30 mouse cellular contexts compared by ENCODE assay signal in genomic region chr4:108110706-108111105, GRCm38 (mm10). TPM values are rescaled to one million over a fixed set of nuclear protein-coding genes. Genes with fewer than 3 reads are reported as not detected.
DNase-seq lines count a peak whose midpoint lies in the region; ATAC-seq and TF ChIP-seq lines count a peak whose summit lies in the region.
"Had no signal": no experiment of that assay in that cellular context is flagged by ENCODE, and none has a peak within 500 bp of the region (broad histone marks: within the 10 kb centered on the region; RNA-seq: fewer than 3 reads in every experiment).

No protein-coding gene starts in this region.

- no peak overlapping the region for H3K9ac ChIP-seq in liver, adult 2 months (ENCODE audit: low read depth, low read length)
- H3K9ac ChIP-seq in liver, embryonic 11.5 days (ENCODE audit: low read depth, low read length) = no peak overlapping the region
- H3K9ac ChIP-seq: embryonic facial prominence, embryonic 13.5 days; embryonic facial prominence, embryonic 15.5 days; forebrain, embryonic 12.5 days had no signal

- H3K4me2 ChIP-seq in liver, embryonic 11.5 days = no peak overlapping the region
- H3K4me2 ChIP-seq: embryonic facial prominence, embryonic 13.5 days; embryonic facial prominence, embryonic 15.5 days; forebrain, embryonic 12.5 days had no signal

- no peak for TF ChIP-seq CTCF in liver, adult 2 months (IDR thresholded peaks at IDR 0.05; ENCODE audit: low read depth, low read length)
- no peak for TF ChIP-seq CTCF in C2C12 (IDR thresholded peaks at IDR 0.05; ENCODE audit: control insufficient read depth, insufficient read depth, insufficient read length)

- ATAC-seq in liver, embryonic 11.5 days (replicated peaks; ENCODE audit: low FRiP score) = no peak
- ATAC-seq in CD4-positive, CD25-positive, alpha-beta regulatory T cell, adult 4 months = no peak
- ATAC-seq: activated CD4-positive, CD25-positive, alpha-beta regulatory T cell, adult 4 months; forebrain, embryonic 14.5 days; forebrain, embryonic 16.5 days had no signal

- peaks cover 5% of the 10 kb centered on the region; the same call in 1 of the 2 replicates for H3K79me2 ChIP-seq in liver, adult 2 months (ENCODE audit: control insufficient read depth, insufficient read depth, low read length)
- no peaks in the 10 kb centered on the region for H3K79me2 ChIP-seq in C2C12 (ENCODE audit: control insufficient read depth, insufficient read depth)

- no peak for DNase-seq in liver, adult 2 months (ENCODE audit: extremely low read depth, low read depth, low spot score)
- no peak for DNase-seq in liver, embryonic 11.5 days (ENCODE audit: low spot score)
- peak; percentile 64 for DNase-seq in NIH3T3 (ENCODE audit: low read depth)
- DNase-seq in brain, adult 2 months (ENCODE audit: low read depth, low spot score) = peak; percentile 36
- no peak for DNase-seq in neural tube, embryonic 10.5 days (ENCODE audit: extremely low spot score, low spot score)
- DNase-seq in frontal cortex, postnatal 36 days (ENCODE audit: low spot score in 2 of 2) = no peak
- DNase-seq: adrenal gland, adult 8-10 months; adrenal gland, postnatal 14 days; adrenal gland, postnatal 36 days; B cell, adult 2 months; cerebellum, adult 11 months; cerebellum, adult 18-20 months; cerebellum, adult 8-10 months; cerebellum, adult 9-11 months; cerebellum, postnatal 14 days; cerebellum, postnatal 36 days; embryo, embryonic 11 days had no signal

- H3ac ChIP-seq in C2C12 (ENCODE audit: control insufficient read depth, insufficient read length, low read depth) = no peak overlapping the region

- no peaks in the 10 kb centered on the region for H3K27me3 ChIP-seq in liver, adult 2 months (ENCODE audit: control insufficient read depth, insufficient read depth, low read length)
- H3K27me3 ChIP-seq in liver, embryonic 11.5 days (replicated peaks; ENCODE audit: control insufficient read depth, insufficient read depth, low read length) = no peaks in the 10 kb centered on the region
- H3K27me3 ChIP-seq in C2C12 (ENCODE audit: control insufficient read depth, insufficient read depth, insufficient read length) = no peaks in the 10 kb centered on the region
- H3K27me3 ChIP-seq: CH12.LX; embryonic facial prominence, embryonic 13.5 days; embryonic facial prominence, embryonic 15.5 days; forebrain, embryonic 12.5 days had no signal

- TF ChIP-seq POLR2A in liver, adult 2 months (IDR thresholded peaks at IDR 0.05; ENCODE audit: extremely low read depth, insufficient read depth, low read length) = no peak

- peak overlapping the region; percentile 11; the same call in 1 of the 2 replicates for H3K27ac ChIP-seq in liver, adult 2 months (replicated peaks; ENCODE audit: insufficient read depth, low read depth, low read length)
- H3K27ac ChIP-seq in liver, embryonic 11.5 days (ENCODE audit: low read depth, low read length) = no peak overlapping the region
- H3K27ac ChIP-seq: embryonic facial prominence, embryonic 13.5 days; embryonic facial prominence, embryonic 15.5 days; forebrain, embryonic 10.5 days; forebrain, embryonic 12.5 days had no signal

- peaks cover 27% of the 10 kb centered on the region for H3K4me1 ChIP-seq in liver, adult 2 months (ENCODE audit: control insufficient read depth, insufficient read depth, low read length)
- no peaks in the 10 kb centered on the region for H3K4me1 ChIP-seq in liver, embryonic 11.5 days (replicated peaks; ENCODE audit: control insufficient read depth, insufficient read depth, low read length)
- H3K4me1 ChIP-seq: embryonic facial prominence, embryonic 13.5 days; embryonic facial prominence, embryonic 15.5 days; forebrain, embryonic 12.5 days had no signal

- 38% methylated on average over 2 of the region's 2 CpGs for WGBS in liver, adult 2 months
- WGBS in liver, embryonic 11.5 days = 88% methylated on average over 2 of the region's 2 CpGs

- peaks cover 92% of the 10 kb centered on the region for H3K36me3 ChIP-seq in liver, adult 2 months (ENCODE audit: control insufficient read depth, insufficient read depth, low read length)
- no peaks in the 10 kb centered on the region for H3K36me3 ChIP-seq in liver, embryonic 11.5 days (ENCODE audit: control insufficient read depth, insufficient read depth, low read length)
- no peaks in the 10 kb centered on the region for H3K36me3 ChIP-seq in C2C12 (ENCODE audit: control insufficient read depth, insufficient read depth)
- H3K36me3 ChIP-seq: embryonic facial prominence, embryonic 13.5 days; embryonic facial prominence, embryonic 15.5 days; forebrain, embryonic 10.5 days had no signal

- H3K4me3 ChIP-seq in liver, adult 2 months (ENCODE audit: insufficient read depth, low read depth, low read length) = no peak overlapping the region
- H3K4me3 ChIP-seq in liver, embryonic 11.5 days (ENCODE audit: low read depth, low read length) = no peak overlapping the region
- no peak overlapping the region for H3K4me3 ChIP-seq in C2C12 (ENCODE audit: insufficient read depth, poor library complexity, severe bottlenecking)
- H3K4me3 ChIP-seq: embryonic facial prominence, embryonic 13.5 days; embryonic facial prominence, embryonic 15.5 days; erythroblast, embryonic 14.5 days; forebrain, embryonic 10.5 days; forebrain, embryonic 12.5 days had no signal

- H3K79me3 ChIP-seq in C2C12 (ENCODE audit: low read depth) = no peaks in the 10 kb centered on the region

- H3K9me3 ChIP-seq in liver, embryonic 11.5 days (ENCODE audit: control insufficient read depth, low read length) = no peaks in the 10 kb centered on the region
- H3K9me3 ChIP-seq: embryonic facial prominence, embryonic 13.5 days; embryonic facial prominence, embryonic 15.5 days; forebrain, embryonic 10.5 days; forebrain, embryonic 12.5 days; G1E had no signal

TF ChIP-seq in C2C12, 6 proteins besides CTCF, POLR2A, EP300 and RAD21:
- TF ChIP-seq MYOG (IDR thresholded peaks at IDR 0.05; ENCODE audit: control insufficient read depth, extremely low read depth, insufficient read length) = no peak
- TF ChIP-seq MYOD1 (IDR thresholded peaks at IDR 0.05; ENCODE audit: control insufficient read depth, insufficient read length, low read depth) = no peak
- no peak for TF ChIP-seq USF1 (IDR thresholded peaks at IDR 0.05; ENCODE audit: low read depth)
- no peak for TF ChIP-seq MAX (IDR thresholded peaks at IDR 0.05)
- TF ChIP-seq FOSL1 (IDR thresholded peaks at IDR 0.05; ENCODE audit: insufficient read depth, low read length, poor library complexity, severe bottlenecking) = peak; percentile 16
- TF ChIP-seq CEBPB (IDR thresholded peaks at IDR 0.05; ENCODE audit: low read depth) = no peak

RNA-seq across cellular contexts. Expression of gene Podn, which starts 14.5 kb away (rescaled TPM):
- total RNA-seq in liver, adult 2 months (2014; rRNA removed) = 1.9 and 2.7 TPM in 2 replicates
- polyA plus RNA-seq in liver, adult 2 months (2012; rRNA removed) = 2.9 and 3.8 TPM in 2 replicates
- 0.40 and 0.92 TPM in 2 replicates for polyA plus RNA-seq in liver, embryonic 11.5 days (2014; fragmentation: Nextera tagmentation; extraction: Ambion mirVana)
- 0.02 TPM for polyA plus RNA-seq in C2C12 (2012; fragmentation: generic; extraction: Trizol)
- polyA plus RNA-seq in CD4-positive, CD25-positive, alpha-beta regulatory T cell, adult 4 months (2017; shearing (Covaris generic)) = not detected
- total RNA-seq: common myeloid progenitor, adult 5-6 weeks; G1E had no signal
- polyA plus RNA-seq: activated CD4-positive, CD25-positive, alpha-beta regulatory T cell, adult 4 months; G1E had no signal

RNA-seq across cellular contexts. Expression of gene Scp2, which starts 34.1 kb away (rescaled TPM):
- total RNA-seq in liver, adult 2 months (2014; rRNA removed) = 2,678 and 3,000 TPM in 2 replicates
- 1,138 and 1,579 TPM in 2 replicates for polyA plus RNA-seq in liver, adult 2 months (2012; rRNA removed)
- 231 and 232 TPM in 2 replicates for polyA plus RNA-seq in liver, embryonic 11.5 days (2014; fragmentation: Nextera tagmentation; extraction: Ambion mirVana)
- polyA plus RNA-seq in C2C12 (2012; fragmentation: generic; extraction: Trizol) = 76.9 TPM
- 100 to 1,000 TPM; 274 to 352 TPM for polyA plus RNA-seq in CD4-positive, CD25-positive, alpha-beta regulatory T cell, adult 4 months (2017; shearing (Covaris generic))

RNA-seq across cellular contexts. Expression of gene Echdc2, which starts 54.5 kb away (rescaled TPM):
- 141 and 149 TPM in 2 replicates for total RNA-seq in liver, adult 2 months (2014; rRNA removed)
- polyA plus RNA-seq in liver, adult 2 months (2012; rRNA removed) = 203 and 264 TPM in 2 replicates
- 17.6 and 20.4 TPM in 2 replicates for polyA plus RNA-seq in liver, embryonic 11.5 days (2014; fragmentation: Nextera tagmentation; extraction: Ambion mirVana)
- polyA plus RNA-seq in C2C12 (2012; fragmentation: generic; extraction: Trizol) = 14.1 TPM
- polyA plus RNA-seq in CD4-positive, CD25-positive, alpha-beta regulatory T cell, adult 4 months (2017; shearing (Covaris generic)) = 1 to 10 TPM; 1.5 to 2.6 TPM
- total RNA-seq: common myeloid progenitor, adult 5-6 weeks had no signal
- polyA plus RNA-seq: G1E had no signal

Comparison
In these comparisons a context has a peak if more than half of its experiments do, and no peak if none do; other contexts are left out.
1. DNase-seq: peak in NIH3T3 (single experiment) and brain, adult 2 months (single experiment); none in liver, adult 2 months (single experiment), liver, embryonic 11.5 days (single experiment), neural tube, embryonic 10.5 days (single experiment) and frontal cortex, postnatal 36 days (0 of 2).